Mouse (Mus musculus) lung, postnatal 10 days (tissue): ENCODE results near the gene Mtx1.
"Not testable (repeated sequence)": the region's sequence is repeated elsewhere in the genome, so short reads cannot be mapped to it uniquely, and the experiment has no call there.

ENCODE experiments used
- DNase-seq: peaks from one replicate; pipeline ENCODE4 v3.0.0; 2021

The Mtx1 gene

GRCm38 (mm10) chr3:89182531-89183057 is 44.3 kb downstream of the Mtx1 start:
- DNase-seq, result no peak

- DNase-seq, result no peak
Observed at GRCm38 (mm10) chr3:89181749-89182500, 45.0 kb downstream of the Mtx1 start.

GRCm38 (mm10) chr3:89179056-89179455 is 47.8 kb downstream of the Mtx1 start:
- DNase-seq, result no peak

DNA sequence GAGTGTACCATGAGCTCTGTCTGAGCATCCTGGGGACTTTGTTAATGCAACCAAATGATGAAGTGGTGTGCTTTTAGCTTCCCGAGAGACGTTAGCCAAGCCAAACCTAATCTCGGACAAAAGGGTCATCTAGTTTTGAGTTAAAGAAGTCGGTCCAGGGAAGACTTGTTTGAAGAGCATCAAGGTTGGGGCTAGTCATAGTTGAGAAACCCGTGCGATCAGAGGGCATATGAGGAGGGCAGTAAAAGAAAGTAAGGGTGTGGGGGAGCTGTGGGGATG is 48.8 kb downstream of the Mtx1 start:
- no peak for DNase-seq

GRCm38 (mm10) chr3:89177242-89178106 is 49.4 kb downstream of the Mtx1 start, which contains the start of gene Scamp3:
Scamp3 (plus strand) TSS chr3:89177473.
- peak; percentile 89 for DNase-seq

GRCm38 (mm10) chr3:89176421-89176820 is 50.5 kb downstream of the Mtx1 start:
- no peak for DNase-seq

GRCm38 (mm10) chr3:89175544-89175943 is 51.3 kb downstream of the Mtx1 start:
- no peak for DNase-seq

GRCm38 (mm10) chr3:89174844-89175243 is 52.0 kb downstream of the Mtx1 start:
- no peak for DNase-seq

GRCm38 (mm10) chr3:89166945-89167344 is 59.9 kb downstream of the Mtx1 start:
- no peak for DNase-seq

GRCm38 (mm10) chr3:89165268-89165870 is 61.5 kb downstream of the Mtx1 start:
- DNase-seq, result no peak

DNA sequence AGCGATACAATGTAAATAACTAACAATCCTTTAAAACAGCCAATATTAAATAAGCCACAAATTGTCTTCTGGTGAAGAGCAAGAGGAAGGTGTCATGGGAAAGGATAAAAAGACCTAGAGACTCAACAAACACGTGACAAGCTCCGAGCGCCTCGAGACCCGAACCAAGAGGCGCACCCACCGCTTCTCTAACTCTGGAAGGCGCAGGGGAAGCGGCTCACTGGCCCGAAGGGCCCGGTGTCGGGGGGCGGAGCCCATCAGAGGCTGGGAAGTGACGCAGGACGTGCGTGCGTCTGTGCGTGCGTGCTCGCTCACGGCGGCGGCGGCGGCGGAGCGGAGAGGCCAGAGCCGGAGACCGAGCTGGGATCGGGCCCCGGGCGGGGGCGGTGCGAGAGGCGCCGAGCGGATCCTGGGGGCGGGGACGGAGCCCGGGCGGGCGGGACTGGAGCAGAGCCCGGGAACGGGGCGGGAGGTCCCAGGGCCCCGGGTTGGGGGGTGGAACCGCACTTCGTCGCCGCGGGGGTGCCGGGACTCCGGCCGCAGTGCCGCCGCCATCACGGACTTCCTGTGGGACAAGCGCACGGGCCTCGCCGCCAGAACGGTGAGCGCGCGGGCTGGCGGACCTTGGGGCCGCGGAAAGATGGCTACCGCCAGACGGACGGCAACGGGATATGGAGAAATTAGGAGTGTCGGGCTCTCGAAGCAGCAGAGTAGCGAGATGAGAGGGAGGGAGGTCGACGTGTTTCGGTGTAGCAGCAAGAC is 62.2 kb downstream of the Mtx1 start, which contains the start of gene Clk2:
Gene Clk2 (plus strand): TSS at position 290 of the 762 bp plus-strand sequence.
- DNase-seq, result peak; percentile 96

- DNase-seq, result no peak
Observed at GRCm38 (mm10) chr3:89163643-89164245, 63.1 kb downstream of the Mtx1 start.

GRCm38 (mm10) chr3:89163123-89163522 is 63.8 kb downstream of the Mtx1 start:
- no peak for DNase-seq

GRCm38 (mm10) chr3:89161786-89162185 is 65.1 kb downstream of the Mtx1 start:
- no peak for DNase-seq

DNA sequence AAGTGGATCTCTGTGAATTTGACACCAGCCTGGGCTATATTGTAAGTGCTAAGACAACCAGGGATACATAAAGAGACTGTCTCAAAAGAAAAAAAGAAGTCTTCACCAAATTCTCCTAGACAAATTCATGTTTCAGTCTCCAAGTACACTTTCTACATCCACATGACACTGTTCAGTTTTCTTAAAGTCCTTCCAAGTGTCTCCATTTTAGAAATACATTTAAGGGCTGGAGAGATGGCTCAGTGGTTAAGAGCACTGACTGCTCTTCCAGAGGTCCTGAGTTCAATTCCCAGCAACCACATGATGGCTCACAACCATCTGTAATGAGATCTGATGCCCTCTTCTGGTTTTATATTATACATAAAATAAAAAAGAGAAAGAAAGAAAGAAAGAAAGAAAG is 65.7 kb downstream of the Mtx1 start:
- DNase-seq, result not testable (repeated sequence)

GRCm38 (mm10) chr3:89159616-89160344 is 67.1 kb downstream of the Mtx1 start, which contains the start of gene Hcn3:
Hcn3 (minus strand) TSS chr3:89160196.
- DNase-seq, result peak; percentile 69

- DNase-seq, result peak; percentile 79
Observed at GRCm38 (mm10) chr3:89159211-89159610, 67.7 kb downstream of the Mtx1 start.
